Mouse (Mus musculus): ENCODE measurements at regions not wholly inside any gene's neighbourhood (a gene's known extent, or its start where the extent isn't known, plus 50 kb on each side); places are given as distances from the start of the nearest gene placed in this dataset.

- DNase-seq (ENCODE audit: low read depth, low spot score), result no peak
Observed at GRCm38 (mm10) chr1:90343492-90343891, 139.7 kb downstream of the Ackr3 start.

GRCm38 (mm10) chr1:90347032-90347431 is 143.3 kb downstream of the Ackr3 start:
- DNase-seq (ENCODE audit: low read depth, low spot score), result no peak

GRCm38 (mm10) chr1:90349611-90350010 is 145.8 kb downstream of the Ackr3 start:
- no peak for DNase-seq (ENCODE audit: low read depth, low spot score)

- no peak for DNase-seq (ENCODE audit: low read depth, low spot score)
Observed at GRCm38 (mm10) chr1:90353325-90353724, 149.5 kb downstream of the Ackr3 start.

- DNase-seq (ENCODE audit: low read depth, low spot score), result no peak
Observed at GRCm38 (mm10) chr1:90356567-90356966, 152.8 kb downstream of the Ackr3 start.

- DNase-seq (ENCODE audit: low read depth, low spot score), result no peak
Observed at GRCm38 (mm10) chr1:90357391-90357790, 153.6 kb downstream of the Ackr3 start.

GRCm38 (mm10) chr1:90358971-90359370 is 155.2 kb downstream of the Ackr3 start:
- no peak for DNase-seq (ENCODE audit: low read depth, low spot score)

- DNase-seq (ENCODE audit: low read depth, low spot score), result no peak
Observed at GRCm38 (mm10) chr1:90360065-90360464, 156.3 kb downstream of the Ackr3 start.

GRCm38 (mm10) chr1:90364444-90364843 is 160.7 kb downstream of the Ackr3 start:
- peak; percentile 22 for DNase-seq (ENCODE audit: low read depth, low spot score)

- no peak for DNase-seq (ENCODE audit: low read depth, low spot score)
Observed at GRCm38 (mm10) chr1:90368581-90368980, 164.8 kb downstream of the Ackr3 start.

- no peak for DNase-seq (ENCODE audit: low read depth, low spot score)
Observed at GRCm38 (mm10) chr1:90369287-90369686, 165.5 kb downstream of the Ackr3 start.

- DNase-seq (ENCODE audit: low read depth, low spot score), result no peak
Observed at GRCm38 (mm10) chr1:90370766-90371165, 167.0 kb downstream of the Ackr3 start.

GRCm38 (mm10) chr1:90373001-90373400 is 169.2 kb downstream of the Ackr3 start:
- DNase-seq (ENCODE audit: low read depth, low spot score), result no peak

- peak; percentile 32 for DNase-seq (ENCODE audit: low read depth, low spot score)
Observed at GRCm38 (mm10) chr1:90374517-90374916, 170.7 kb downstream of the Ackr3 start.

GRCm38 (mm10) chr1:90380034-90380705 is 176.4 kb downstream of the Ackr3 start:
- no peak for DNase-seq (ENCODE audit: low read depth, low spot score)

- DNase-seq (ENCODE audit: low read depth, low spot score), result no peak
Observed at GRCm38 (mm10) chr1:90382941-90383470, 179.2 kb downstream of the Ackr3 start.

GRCm38 (mm10) chr1:90385024-90385423 is 181.2 kb downstream of the Ackr3 start:
- no peak for DNase-seq (ENCODE audit: low read depth, low spot score)

- DNase-seq (ENCODE audit: low read depth, low spot score), result peak; percentile 24
Observed at GRCm38 (mm10) chr1:90386792-90387191, 183.0 kb downstream of the Ackr3 start.

GRCm38 (mm10) chr1:90390422-90390821 is 186.6 kb downstream of the Ackr3 start:
- DNase-seq (ENCODE audit: low read depth, low spot score), result no peak

- no peak for DNase-seq (ENCODE audit: low read depth, low spot score)
Observed at GRCm38 (mm10) chr1:90393861-90394260, 190.1 kb downstream of the Ackr3 start.

GRCm38 (mm10) chr1:90395331-90396016 is 191.7 kb downstream of the Ackr3 start:
- DNase-seq (ENCODE audit: low read depth, low spot score), result no peak

- DNase-seq (ENCODE audit: low read depth, low spot score), result no peak
Observed at GRCm38 (mm10) chr1:90396660-90397059, 192.9 kb downstream of the Ackr3 start.

GRCm38 (mm10) chr1:90397355-90397754 is 193.6 kb downstream of the Ackr3 start:
- DNase-seq (ENCODE audit: low read depth, low spot score), result peak; percentile 15

Data from mesoderm, embryonic 11.5 days (tissue).